Mouse (Mus musculus) ES-Bruce4 (cell line): Measurements from ENCODE around the gene Clec2e. TPM values are rescaled to one million over a fixed set of nuclear protein-coding genes. Genes with fewer than 3 reads are reported as not detected.

Experiments
- H3K27ac ChIP-seq: 2 replicates; pipeline ENCODE4 v1.5.1; 2012; ENCODE audit warnings: low read length, inconsistent platforms; ENCODE audit not compliant: insufficient read depth
- H3K27me3 ChIP-seq: 2 replicates; pipeline ENCODE4 v1.6.1; 2012; ENCODE audit warnings: mild to moderate bottlenecking, low read length, inconsistent platforms; ENCODE audit not compliant: control insufficient read depth, poor library complexity, insufficient read depth, severe bottlenecking
- H3K36me3 ChIP-seq: 2 replicates; pipeline ENCODE4 v1.6.1; 2012; ENCODE audit warnings: inconsistent platforms, mild to moderate bottlenecking, low read length, moderate library complexity; ENCODE audit not compliant: control insufficient read depth, poor library complexity, insufficient read depth, severe bottlenecking
- H3K4me1 ChIP-seq: one replicate; pipeline ENCODE4 v1.8.1; 2011; ENCODE audit warnings: low read length; ENCODE audit not compliant: control insufficient read depth, insufficient read depth
- H3K4me3 ChIP-seq: 2 replicates; pipeline ENCODE4 v1.5.1; 2011; ENCODE audit warnings: low read depth, mild to moderate bottlenecking, low read length
- H3K9ac ChIP-seq: 2 replicates; pipeline ENCODE4 v1.6.1; 2012; ENCODE audit warnings: low read depth, mild to moderate bottlenecking, inconsistent platforms; ENCODE audit not compliant: poor library complexity, severe bottlenecking
- H3K9me3 ChIP-seq: replicated peaks from 2 replicates; pipeline ENCODE4 v1.6.1; 2012; ENCODE audit warnings: mild to moderate bottlenecking, low read length, inconsistent platforms; ENCODE audit not compliant: control insufficient read depth, poor library complexity, insufficient read depth, severe bottlenecking
- CTCF ChIP-seq: IDR thresholded peaks from one replicate; pipeline ENCODE4 v1.8.1; 2011; ENCODE audit warnings: low read depth, low read length
- EP300 ChIP-seq: IDR thresholded peaks from 2 replicates; pipeline ENCODE4 v1.6.1; 2011; ENCODE audit warnings: low read depth, low read length; ENCODE audit not compliant: insufficient read depth
- POLR2A ChIP-seq: IDR thresholded peaks from one replicate; pipeline ENCODE4 v1.8.1; 2011; ENCODE audit warnings: low read length; ENCODE audit not compliant: insufficient read depth
- polyA plus RNA-seq: library from polyadenylated mRNA; stranded (reverse); fragments of >200 nt; gene quantifications from 2 replicates; pipeline ENCODE4 v1.2.4, GENCODE M21; 2011; ENCODE audit warnings: low read depth; ENCODE audit not compliant: missing spikeins, insufficient read depth, insufficient read length

Clec2e gene
- polyA plus RNA-seq, 1 experiment = 0.48 TPM

DNA sequence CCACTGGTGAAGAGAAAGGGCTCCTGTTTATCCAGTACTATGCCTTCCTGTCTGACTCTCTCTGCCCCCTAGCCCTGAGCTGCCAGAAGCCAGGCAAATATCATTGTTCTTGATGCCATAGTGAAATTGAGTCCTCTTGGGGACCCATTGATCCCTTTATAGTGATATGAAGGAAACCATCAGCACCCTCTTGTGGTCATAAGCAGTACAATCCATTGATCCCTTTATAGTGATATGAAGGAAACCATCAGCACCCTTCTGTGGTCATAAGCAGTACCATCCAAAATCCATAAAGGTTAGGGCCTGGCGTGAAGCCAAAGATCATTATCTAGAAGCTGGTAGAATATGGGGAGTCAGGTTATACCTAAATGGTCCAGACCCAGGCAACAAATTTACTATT lies 33.7 kb downstream of the Clec2e start:
- H3K9me3 ChIP-seq = peaks cover 30% of the 10 kb centered on the region
- no peaks in the 10 kb centered on the region for H3K36me3 ChIP-seq
- no peaks in the 10 kb centered on the region for H3K27me3 ChIP-seq
- H3K27ac ChIP-seq = no peak overlapping the region
- H3K4me1 ChIP-seq = no peaks in the 10 kb centered on the region
- no peak overlapping the region for H3K9ac ChIP-seq
- H3K4me3 ChIP-seq = no peak overlapping the region
- TF ChIP-seq POLR2A (no peak), EP300 (no peak), CTCF (no peak)

DNA sequence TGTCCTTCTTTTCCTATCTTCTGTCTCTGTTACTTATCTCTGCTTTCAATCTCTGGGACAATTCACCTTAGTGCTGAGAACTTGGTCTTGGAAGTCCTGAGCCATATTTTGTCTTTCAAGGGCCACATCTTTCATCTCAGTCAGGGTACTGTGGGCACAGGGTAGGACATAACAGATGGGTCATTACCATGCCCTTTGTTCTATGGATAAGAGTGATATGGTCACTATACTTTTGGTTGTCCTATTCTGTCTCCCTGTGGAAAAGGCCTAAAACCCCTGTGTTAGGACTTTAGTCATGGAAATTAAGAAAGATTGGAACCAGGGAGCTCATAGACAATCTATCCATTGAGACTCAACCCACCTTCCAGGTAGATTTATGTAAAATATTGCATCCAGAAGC lies 34.2 kb downstream of the Clec2e start:
- Histone ChIP-seq H3K27me3 (no peaks in the 10 kb centered on the region), H3K4me3 (no peak overlapping the region), H3K9ac (no peak overlapping the region), H3K27ac (no peak overlapping the region), H3K4me1 (no peaks in the 10 kb centered on the region), H3K36me3 (no peaks in the 10 kb centered on the region), H3K9me3 (peaks cover 30% of the 10 kb centered on the region)
- TF ChIP-seq CTCF (no peak), POLR2A (no peak)

DNA sequence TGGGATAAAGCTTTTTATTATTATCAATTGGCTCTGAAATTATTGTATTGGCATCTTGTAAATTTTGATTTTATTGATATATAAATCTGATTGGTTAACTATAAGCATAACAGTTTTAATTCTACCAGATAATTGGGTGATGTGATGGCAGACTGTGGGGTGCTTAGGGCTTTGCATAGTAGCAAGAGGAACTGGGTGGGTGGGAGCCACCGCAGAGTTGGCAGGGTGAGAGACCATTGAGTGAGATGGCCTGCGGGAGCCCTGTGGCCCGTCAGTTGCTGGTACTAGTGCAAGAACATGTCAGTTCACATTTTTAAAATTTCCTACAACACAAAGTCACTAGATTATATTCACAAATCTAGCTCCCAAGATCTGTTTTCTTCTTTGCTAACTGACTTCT lies 34.9 kb downstream of the Clec2e start:
- no peaks in the 10 kb centered on the region for H3K36me3 ChIP-seq
- no peak for TF ChIP-seq CTCF
- TF ChIP-seq EP300 = no peak
- TF ChIP-seq POLR2A = no peak

GRCm38 (mm10) chr6:129065407-129065806 lies 35.3 kb downstream of the Clec2e start:
- TF ChIP-seq POLR2A (no peak), CTCF (no peak), EP300 (no peak)
- Histone ChIP-seq H3K9ac (no peak overlapping the region), H3K27ac (no peak overlapping the region), H3K4me3 (no peak overlapping the region), H3K9me3 (peaks cover 23% of the 10 kb centered on the region), H3K27me3 (no peaks in the 10 kb centered on the region), H3K4me1 (no peaks in the 10 kb centered on the region), H3K36me3 (no peaks in the 10 kb centered on the region)

More for the DNA sequence above, 34.9 kb downstream of the Clec2e start:
- H3K4me1 ChIP-seq = no peaks in the 10 kb centered on the region
- H3K27me3 ChIP-seq = no peaks in the 10 kb centered on the region
- no peak overlapping the region for H3K4me3 ChIP-seq
- H3K9ac ChIP-seq = no peak overlapping the region
- H3K9me3 ChIP-seq = peaks cover 24% of the 10 kb centered on the region
- H3K27ac ChIP-seq = no peak overlapping the region

GRCm38 (mm10) chr6:129058013-129058412 lies 42.7 kb downstream of the Clec2e start:
- no peaks in the 10 kb centered on the region for H3K36me3 ChIP-seq
- TF ChIP-seq CTCF (no peak), EP300 (no peak), POLR2A (no peak)
- H3K27ac ChIP-seq = no peak overlapping the region
- H3K4me3 ChIP-seq = no peak overlapping the region
- H3K9me3 ChIP-seq = no peaks in the 10 kb centered on the region
- no peaks in the 10 kb centered on the region for H3K4me1 ChIP-seq
- H3K9ac ChIP-seq = no peak overlapping the region
- H3K27me3 ChIP-seq = no peaks in the 10 kb centered on the region

GRCm38 (mm10) chr6:129056237-129056636 lies 44.5 kb downstream of the Clec2e start:
- H3K27ac ChIP-seq = no peak overlapping the region
- H3K36me3 ChIP-seq = no peaks in the 10 kb centered on the region
- H3K4me3 ChIP-seq = no peak overlapping the region
- no peaks in the 10 kb centered on the region for H3K4me1 ChIP-seq
- no peaks in the 10 kb centered on the region for H3K9me3 ChIP-seq
- TF ChIP-seq EP300 = no peak
- TF ChIP-seq CTCF = no peak
- no peak for TF ChIP-seq POLR2A
- H3K9ac ChIP-seq = no peak overlapping the region
- H3K27me3 ChIP-seq = no peaks in the 10 kb centered on the region
